Mouse (Mus musculus): ENCODE results near the gene Nfatc2ip.

DNA sequence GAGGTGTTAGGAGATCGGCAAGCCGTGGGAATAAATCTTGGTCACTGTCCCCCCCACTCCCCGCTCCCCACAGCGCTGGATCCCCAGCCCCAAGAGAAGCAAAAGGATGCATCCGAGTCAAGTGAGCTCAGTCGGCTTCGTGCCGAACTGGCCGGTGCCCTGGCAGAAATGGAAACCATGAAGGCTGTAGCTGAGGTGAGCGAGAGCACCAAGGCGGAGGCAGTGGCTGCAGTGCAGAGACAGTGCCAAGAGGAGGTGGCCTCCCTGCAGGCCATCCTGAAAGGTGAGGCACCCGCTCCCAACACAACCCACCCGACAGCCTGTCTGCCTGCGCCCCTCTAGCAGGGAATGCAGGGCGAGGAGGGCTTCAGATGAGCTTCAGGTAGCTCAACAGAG is 33.0 kb upstream of the Nfatc2ip start:
- TF ChIP-seq POLR2A (IDR thresholded peaks at IDR 0.05; ENCODE audit: insufficient read length, low read depth) (no peak), MAX (IDR thresholded peaks at IDR 0.05; ENCODE audit: low read depth) (no peak), CEBPB (IDR thresholded peaks at IDR 0.05; ENCODE audit: insufficient read depth, poor library complexity, severe bottlenecking) (no peak)

Data from myocyte (in vitro differentiated cells).